Mouse (Mus musculus): ENCODE results near the gene Elk4. TPM values are rescaled to one million over a fixed set of nuclear protein-coding genes. Genes with fewer than 3 reads are reported as not detected.
A peak's percentile ranks its signal among the peaks of the same experiment; 100 is the strongest.

Elk4 gene
- 10 to 100 TPM; 58.2 to 68.3 TPM for polyA plus RNA-seq (2017; shearing (Covaris generic))

DNA sequence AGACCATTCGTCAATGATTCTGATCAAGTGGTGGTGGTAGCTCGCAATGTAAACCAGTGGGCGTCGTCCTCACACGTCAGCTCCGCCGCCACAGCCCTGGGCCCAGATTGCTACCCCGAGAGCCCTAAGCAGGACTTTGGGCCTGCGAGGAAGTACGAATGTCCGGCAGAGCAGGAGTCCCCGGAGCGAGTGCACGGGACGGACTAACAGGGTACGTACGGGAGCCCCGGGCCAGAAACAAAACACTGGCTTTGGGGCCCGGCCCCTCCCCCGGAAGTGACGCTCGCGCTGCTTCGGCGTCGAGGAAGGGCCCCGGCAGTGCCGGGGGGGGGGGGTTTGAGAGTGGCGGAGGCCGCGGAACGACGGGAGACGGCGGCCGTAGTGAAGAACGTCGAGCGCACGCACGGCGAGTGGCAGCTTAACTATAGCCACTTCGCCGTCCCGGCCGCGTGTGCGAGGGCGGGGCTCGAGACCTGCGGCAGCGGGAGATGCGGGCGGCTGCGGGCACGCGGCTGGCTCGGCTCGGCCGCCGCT, at the start of gene Elk4:
Gene Elk4 (plus strand): TSS at position 326 of the 534 bp plus-strand sequence.
- ATAC-seq = peak; percentile 50

DNA sequence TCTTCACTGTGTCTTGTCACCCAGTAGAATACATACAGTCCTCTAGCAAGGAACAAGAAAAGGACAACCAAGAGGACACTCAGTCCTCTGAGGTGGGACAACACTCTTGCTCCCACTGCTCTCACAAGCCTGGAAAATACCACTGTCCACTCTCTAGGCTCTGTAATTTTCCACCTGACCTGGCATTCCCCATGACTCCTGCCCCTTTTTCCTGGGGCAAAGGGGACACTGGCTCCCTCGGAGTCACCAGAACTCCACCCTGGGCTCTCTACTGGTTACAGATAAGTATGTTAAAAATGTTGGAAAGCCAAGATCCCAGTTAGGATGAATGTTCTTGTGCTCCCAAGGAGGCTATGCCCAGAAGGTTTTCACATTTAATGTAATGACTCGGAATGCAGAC, 46.4 kb upstream of the Elk4 start:
- no peak for ATAC-seq

DNA sequence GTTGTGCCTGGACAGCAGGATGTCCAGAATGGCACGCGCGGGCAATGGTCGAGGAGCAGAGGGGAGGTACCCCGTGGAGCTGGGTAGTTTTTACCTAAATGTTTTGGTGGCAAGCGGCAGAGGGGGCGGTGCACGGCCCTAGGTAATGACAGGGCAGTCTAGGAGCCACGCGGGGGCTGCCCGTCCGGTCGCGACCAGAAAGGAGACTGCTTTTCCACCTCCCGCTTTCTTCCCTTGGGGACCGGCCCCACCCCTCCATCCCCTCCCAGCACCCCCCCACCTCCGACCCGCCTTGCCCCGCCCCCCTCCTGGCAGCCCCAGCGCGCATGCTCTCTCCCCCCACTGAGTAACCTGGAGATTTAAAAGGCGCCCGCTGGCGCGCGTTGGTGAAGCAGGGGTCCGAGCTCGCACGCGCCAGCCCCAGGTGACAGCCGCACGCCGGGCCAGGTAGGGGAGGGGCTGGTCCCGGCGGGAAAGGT, 44.8 kb upstream of the Elk4 start, which contains the start of gene Slc45a3:
Gene Slc45a3 (plus strand): TSS at position 362 of the 479 bp plus-strand sequence.
- ATAC-seq = no peak

DNA sequence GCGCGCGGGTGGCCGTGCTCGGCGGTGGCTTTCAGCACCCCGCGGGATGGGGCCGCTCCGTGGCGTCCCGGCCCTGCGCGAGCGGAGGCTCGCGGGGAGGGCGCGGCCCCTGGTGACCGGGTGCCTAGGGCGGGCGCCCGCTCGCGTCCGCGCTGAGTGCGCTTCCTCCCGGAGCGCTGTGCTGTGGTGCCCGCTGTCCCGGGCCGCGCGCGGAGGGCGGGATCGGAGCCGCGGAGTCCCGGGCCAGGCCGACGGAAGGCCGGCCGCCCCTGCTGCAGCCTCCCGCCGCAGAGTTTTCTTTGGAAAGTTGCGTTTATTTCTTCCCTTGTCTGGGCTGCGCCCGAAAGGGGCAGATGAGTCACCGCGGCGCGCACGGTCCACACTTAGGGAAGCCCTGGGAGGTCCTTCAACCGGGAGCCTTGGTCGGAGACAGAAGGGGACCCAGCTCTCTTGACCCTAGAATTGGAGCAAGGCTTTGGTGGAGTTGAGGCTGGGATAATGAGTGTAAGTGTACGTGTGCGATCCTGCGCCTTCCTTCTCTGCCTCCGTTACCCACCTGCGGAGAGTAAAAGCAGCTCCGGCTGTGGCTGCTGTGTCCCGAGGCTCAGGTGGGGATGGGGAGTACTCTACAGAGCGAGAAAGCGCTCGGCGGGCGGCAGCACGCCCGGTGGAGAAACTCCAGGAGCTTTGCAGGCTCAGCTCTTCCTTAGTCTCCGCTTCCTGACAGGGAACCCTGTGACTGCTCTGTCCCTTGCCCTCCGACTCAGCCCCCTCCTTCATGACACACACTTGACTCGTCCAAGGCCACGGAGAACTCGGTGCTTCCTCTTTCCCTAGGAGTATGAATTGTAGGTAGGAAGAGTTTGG, 44.1 kb upstream of the Elk4 start:
- ATAC-seq = peak; percentile 32

DNA sequence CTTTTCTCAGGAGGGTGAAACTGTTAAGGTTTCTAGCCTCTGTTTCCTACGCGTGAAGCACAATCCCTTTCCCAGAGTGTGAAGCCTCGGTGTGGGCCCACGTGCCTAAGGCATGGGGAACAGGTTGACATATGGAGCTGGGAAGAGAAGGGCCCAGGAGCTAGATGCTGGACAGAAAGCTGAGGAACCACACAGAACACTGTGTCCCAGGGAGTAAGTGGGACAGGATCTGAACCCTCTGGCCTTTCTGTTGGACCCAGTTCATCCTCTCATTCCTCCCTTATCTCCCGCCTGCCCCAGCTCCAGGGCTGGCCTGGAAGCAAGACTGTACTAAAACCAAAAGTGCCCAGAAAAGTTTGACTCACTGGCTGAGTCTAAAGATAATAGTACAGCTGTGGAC, 43.3 kb upstream of the Elk4 start:
- ATAC-seq = no peak

DNA sequence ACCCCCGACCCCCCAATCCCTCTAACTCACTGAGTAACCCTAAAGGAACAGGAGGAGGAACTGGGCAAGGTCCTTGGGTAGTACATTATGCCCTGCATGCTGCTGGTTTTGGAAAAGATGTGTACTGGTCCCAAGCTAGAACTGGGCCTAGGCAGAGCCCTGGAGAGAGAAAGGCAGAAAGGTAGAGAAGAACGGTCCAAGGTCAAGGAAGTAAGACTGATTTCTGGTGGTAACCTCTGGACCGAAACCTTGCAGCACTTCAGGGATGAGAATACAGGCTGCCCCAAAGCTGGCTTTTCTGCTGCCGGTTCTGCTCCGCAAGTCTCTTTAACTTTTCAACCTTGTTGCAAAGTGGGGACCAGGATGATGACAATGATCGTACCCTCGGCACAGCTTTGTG, 42.8 kb upstream of the Elk4 start:
- no peak for ATAC-seq

DNA sequence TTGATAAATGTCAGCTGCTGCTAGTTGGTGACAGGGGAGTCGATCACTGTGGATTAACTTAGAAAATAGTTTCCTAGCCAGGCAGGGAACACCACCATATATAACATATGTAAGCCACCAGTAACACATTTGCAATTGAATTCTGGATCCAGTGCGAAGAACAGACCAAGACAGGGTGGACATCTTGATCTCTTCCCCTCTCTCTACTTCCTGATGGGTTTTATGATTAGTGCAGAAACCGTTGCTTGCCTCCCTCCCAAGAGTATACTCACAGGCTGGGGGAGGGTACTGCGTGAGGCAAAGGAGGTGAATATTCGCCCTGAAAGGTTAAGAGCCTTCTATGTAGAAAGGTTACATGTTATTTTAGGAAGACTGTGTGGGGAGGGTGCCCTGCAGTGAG, 41.6 kb upstream of the Elk4 start:
- no peak for ATAC-seq

DNA sequence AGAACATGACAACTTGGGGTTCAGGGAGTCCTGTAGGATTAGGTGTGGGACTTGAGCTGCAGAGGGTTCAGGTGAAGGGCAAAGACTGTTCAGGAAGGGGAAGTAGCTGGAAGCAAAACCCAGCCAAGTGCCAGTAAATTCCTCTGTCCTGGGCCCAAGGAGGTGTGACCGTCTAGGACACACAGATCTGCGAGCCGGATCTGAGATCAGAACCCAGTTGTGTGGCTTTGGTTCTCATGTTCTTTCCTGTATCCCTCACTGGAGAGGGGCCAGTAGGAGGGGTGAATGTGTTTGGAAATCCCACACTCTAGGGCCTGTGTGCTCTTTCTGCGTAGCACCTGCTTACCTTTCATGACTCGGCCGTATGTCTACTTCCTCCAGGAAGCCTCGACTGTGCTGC, 40.1 kb upstream of the Elk4 start:
- no peak for ATAC-seq

DNA sequence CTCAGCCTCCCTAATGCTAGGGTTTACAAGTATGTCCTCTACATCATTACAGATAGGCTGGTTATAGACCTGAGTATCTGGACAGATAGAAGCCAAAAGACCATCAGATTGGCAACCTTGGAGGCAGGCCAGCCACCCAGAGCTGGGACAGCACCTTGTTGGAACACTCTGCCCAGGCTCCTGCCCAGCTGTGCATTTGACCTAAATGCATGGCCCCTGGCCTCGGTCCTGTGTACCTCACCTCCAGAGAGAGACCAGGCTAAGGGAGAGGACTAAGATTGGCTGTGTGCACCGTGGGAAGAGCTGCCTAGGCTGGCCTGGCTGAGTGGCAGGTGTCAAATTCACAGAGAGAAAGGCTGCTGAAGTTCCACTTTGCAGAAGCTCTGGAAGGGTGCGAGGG, 38.9 kb upstream of the Elk4 start:
- no peak for ATAC-seq

DNA sequence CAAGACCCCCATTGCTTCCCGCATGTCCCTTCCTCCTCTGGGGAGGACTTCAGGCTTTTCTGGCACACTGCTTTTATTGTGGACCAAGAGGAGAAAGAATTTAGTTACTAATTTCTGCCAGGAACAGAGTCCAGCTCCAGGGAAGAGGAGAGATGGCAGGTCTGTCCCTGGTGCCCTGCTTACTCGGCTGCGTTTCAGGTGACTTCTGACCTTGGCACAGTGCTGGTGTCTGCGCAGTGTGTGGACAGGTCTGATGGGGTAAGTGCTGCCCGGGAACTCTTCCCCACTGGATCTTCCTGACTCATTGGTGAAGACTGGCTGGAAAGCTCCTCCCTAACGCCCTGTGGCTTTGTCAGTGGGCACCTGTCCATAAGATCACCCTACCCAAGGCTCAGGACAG, 38.4 kb upstream of the Elk4 start:
- ATAC-seq = no peak

DNA sequence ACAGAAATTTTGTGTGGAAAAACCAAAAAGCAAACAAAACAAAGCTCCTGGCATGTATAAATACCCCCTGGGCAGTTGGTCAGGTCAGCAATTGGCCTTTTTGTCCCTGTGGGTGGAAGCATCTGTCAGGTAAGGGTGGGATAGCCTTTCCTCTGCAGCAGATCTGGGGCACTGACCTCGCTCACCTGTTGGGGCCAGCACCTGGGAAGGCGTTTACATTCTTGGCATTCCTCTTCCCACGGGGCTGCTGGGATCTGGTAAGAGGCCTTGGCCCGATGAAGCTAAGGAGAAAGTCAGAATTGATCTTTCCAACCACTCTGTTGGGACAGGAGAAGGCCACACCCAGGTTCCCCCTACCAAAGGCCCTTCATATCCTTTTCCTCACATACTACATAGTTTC, 37.6 kb upstream of the Elk4 start:
- no peak for ATAC-seq

DNA sequence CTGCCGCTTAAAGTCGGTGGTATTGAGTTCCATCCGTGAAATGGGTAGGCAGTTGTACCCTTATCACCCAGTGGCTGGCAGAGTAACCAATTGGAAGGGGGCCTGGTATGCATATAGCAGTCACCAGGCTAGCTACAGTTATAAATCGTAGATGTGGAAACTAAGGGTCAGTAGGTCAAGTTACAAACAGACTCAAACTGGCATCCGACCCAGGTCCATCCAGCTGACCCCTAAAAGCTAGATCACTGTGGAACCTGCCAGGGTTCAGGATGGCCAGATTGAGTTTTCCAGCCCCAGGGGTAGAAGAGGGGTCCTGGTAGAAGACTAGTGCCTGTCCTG, 37.1 kb upstream of the Elk4 start:
- ATAC-seq = no peak

DNA sequence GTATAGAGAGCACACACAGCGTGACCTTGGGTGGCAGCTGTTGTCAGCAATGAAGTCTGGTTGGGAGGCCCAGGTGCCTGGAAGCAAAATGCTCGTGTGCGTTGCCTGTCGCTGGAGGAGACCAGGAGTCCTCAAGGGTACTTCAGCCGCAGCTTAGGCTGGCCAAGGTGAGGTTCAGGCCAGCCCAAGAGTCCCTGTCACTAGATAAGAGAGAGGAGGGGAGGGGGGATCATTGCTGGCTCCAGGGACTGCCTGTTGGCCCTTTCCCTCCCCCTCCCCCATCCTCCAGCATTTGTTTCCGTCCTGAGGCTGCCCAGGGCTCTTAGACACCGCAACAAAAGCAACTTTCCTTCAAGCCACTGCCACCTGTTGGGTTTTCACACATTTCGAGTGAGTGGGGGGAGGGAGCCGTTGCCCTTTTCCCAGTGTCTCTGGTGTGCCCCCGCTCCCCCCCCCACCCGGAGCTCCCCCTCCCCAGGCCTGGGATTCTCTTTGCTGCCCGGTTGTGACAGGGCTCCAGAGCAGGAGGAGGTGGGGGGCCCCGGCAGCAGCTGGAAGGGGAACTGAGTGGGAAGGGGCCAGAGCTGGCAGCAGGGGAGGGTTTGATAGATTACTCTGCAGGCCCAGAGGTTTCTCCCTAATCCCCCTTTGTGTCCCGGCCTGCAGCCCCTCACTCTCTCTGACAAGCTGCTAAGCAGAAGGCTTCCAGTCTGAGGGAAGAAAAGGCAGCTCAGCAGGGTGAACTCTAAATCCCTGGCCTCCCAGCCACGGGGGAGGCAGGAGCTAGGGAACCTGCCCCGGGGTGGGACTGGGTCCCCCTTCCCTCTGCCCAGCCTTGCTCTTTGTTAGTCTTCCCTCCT, 36.5 kb upstream of the Elk4 start:
- ATAC-seq = no peak

DNA sequence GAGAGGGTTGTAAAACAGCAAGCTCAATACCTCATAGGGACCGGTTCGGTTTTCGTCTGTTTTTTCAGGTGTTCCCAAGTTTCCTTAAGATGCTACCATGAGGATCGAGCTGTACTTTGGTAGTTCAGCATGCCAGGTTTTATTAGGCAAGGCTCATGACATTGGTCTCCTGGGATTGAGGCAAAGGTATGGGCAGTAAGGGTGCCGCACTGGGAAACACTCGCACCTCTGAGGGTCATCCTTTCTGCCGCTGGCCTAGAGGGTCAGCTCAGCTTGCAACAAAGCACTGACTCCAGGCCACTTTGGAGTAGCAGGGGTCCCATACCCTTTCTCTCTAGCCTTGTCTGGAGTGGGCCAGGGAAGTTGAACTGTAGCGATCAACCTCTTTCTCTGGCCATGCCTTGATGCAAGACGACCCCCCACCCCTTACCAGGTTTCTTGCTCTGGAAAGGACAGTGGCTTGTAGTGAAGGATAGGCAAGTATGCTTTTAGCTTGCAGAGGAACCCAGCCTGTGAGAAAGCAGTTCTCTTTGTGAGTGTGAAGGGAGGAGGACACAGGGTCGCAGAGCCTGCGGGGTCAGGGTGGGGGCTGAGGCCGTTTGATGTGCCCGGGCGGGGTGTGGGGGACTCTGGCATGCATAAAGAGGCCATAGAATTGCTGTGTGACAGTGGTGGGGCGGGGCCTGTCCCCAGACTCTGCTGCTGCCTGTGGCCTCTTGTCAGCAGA, 35.5 kb upstream of the Elk4 start:
- no peak for ATAC-seq

DNA sequence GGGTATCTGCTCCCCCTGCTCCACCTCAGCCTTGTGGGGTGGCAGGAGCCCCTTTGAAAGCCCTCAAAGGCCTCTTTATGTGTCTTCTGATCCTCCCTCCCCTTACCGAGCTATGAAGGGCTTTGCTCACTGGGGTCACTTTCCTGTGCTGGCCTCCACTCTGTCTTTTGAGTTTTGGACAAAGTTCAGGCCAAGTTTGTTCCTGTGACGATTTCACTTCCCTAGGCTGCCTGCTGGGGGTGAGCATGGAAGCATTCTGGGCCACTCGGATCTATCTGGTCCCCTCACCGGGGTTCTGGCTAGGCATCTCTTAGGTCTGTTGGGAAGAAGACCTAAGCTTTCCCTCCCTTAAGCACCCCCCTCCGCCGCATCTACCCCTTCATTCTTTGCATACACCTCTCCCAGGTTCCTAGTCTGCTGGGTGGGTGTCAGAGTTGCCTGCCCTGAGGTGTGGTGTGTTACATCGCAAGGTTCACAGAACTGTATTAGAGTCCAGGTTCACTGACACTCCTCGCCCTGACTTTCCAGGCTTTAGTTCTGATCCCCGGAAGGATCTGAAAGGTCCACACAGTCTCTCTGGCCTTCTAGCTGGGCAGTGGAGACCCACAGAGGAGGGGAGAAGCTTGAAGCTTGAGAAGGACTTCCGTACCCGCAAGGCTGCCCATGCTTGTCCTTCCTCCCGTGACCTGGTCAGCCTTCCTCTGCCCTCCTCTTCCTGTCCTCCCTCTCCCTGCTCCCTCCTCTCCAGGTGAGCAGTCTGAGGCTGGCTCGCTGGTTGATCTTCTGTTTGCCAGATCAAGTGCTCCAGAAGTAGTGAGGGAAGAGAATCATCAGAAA, 34.7 kb upstream of the Elk4 start:
- ATAC-seq = no peak

DNA sequence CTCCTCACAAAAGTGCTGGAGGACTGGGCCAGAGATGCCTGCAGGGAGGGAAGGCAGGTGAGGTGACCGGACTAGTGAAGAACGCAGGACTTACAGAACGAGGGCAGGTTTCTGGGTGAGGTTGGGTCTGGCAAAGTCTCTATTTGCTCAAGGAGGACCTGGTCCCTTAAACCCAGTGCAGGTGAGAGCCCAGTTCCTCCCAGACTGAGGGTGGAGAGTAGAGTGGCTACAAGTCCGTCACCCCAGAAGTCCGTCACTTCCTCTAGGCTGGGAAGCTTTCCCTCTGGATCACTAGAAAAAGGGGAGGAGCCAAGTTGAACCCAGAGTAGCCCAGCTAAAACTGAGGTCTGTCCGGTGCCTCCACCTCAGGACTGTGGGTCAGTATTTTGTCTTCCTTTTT, 33.4 kb upstream of the Elk4 start:
- no peak for ATAC-seq

DNA sequence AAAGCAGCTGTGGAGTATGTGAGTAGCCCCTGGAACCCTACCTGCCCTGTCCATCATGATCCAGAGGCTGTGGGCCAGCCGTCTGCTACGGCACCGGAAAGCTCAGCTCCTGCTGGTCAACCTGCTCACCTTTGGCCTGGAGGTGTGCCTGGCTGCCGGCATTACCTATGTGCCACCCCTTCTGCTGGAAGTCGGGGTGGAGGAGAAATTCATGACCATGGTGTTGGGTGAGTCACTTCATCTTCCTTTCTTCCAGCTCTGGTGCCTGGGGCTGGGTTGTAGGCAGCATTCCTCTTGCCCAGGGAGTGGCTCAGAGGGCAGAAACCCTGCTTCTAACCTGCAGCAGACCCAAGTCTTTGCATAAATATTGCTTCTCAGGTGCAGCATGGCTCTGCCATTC, 30.5 kb upstream of the Elk4 start:
- ATAC-seq = no peak

DNA sequence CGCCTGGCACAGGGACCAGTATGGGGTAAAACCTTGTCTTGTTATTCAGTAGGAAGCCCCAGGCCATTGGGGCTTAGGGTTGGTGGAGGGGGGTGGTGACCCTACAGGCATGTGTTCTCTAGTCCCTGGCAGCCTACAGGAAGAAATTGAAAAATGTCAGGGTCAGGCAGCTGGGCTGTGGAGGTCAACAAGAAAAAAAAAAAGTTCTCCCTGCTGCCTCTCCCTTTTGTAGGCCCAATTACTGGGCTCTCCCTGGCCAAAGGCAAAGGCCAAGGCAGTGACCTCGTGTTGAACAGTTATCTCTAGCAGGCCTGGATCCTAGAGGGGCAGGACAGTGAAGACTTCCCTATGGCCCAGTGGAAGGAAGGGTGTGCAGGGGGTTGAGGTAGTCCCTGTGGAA, 26.9 kb upstream of the Elk4 start:
- ATAC-seq = no peak

DNA sequence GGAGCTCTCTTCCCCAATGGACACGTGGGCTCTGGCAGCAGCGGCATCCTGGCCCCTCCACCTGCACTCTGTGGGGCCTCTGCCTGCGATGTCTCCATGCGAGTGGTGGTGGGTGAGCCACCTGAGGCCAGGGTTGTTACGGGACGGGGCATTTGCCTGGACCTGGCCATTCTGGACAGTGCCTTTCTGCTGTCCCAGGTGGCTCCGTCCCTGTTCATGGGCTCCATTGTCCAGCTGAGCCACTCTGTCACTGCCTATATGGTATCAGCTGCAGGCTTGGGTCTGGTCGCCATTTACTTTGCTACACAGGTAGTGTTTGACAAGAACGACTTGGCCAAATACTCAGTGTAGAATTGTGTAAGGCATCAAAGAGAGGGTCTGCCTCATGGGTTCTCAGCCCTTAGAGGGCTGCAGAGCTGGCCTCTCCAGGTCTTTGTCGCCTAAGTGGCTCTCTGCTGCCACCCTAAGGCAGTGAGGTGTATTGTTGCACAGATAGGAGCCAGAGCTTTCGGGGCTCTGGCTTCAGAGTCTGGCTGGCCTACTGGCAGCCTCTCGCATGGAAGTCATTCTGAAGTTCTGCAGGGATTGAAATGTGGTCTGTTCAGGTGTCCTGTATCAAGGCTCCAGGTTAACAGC, 25.9 kb upstream of the Elk4 start:
- peak; percentile 68 for ATAC-seq

DNA sequence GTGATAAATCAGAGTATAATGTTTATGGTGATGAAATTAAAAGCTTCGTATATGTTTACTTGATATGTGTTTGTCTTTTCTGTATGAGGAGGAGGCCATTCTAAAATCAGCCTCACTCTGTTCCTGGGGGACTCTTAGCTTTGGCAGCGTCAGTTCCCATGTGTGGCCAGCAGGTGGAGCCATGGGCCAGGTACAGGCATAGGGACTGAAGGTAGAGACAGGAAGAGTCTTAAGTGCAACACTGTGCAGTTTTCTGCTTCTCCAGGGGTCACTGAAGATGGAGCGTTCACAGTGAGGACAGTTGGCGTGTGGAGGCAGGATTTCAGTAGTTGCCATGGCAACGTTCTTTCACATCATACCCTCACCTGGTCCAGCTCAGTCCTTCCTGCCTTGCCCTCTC, 24.5 kb upstream of the Elk4 start:
- ATAC-seq = peak; percentile 92

DNA sequence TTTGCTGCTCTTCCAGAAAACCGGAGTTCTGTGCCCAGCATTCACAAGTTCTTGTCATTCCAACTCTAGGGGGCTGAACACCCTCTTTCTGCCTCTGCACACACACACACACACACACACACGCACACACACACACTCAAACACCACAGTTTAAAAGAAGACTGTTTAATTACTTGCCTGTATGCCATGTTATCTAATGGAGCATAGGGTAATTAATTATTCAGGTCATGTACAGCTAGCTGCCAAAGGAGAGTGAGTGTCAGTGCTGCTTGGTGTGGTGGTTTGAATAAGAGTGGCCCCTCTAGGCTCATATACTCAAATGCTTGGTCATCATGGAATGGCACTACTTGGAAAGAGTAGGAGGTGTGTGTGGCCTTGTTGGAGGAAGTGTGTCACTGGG, 23.6 kb upstream of the Elk4 start:
- ATAC-seq = no peak
